Mouse (Mus musculus): ENCODE results near the gene Fam19a1. TPM values are rescaled to one million over a fixed set of nuclear protein-coding genes. Genes with fewer than 3 reads are reported as not detected.

Gene Fam19a1
- polyA plus RNA-seq, 1 experiment from 2014 or later = 37.3 TPM

GRCm38 (mm10) chr6:96593031-96593430 is 480.1 kb downstream of the Fam19a1 start:
- no peaks in the 10 kb centered on the region for H3K27me3 ChIP-seq (replicated peaks)
- 71% methylated on average over 1 of the region's 1 CpGs for WGBS
- H3K36me3 ChIP-seq = no peaks in the 10 kb centered on the region
- no peak overlapping the region for H3K27ac ChIP-seq (replicated peaks)
- no peak overlapping the region for H3K4me2 ChIP-seq
- no peak overlapping the region for H3K9ac ChIP-seq (replicated peaks)
- H3K4me1 ChIP-seq = no peaks in the 10 kb centered on the region
- H3K4me3 ChIP-seq (replicated peaks) = no peak overlapping the region
- H3K9me3 ChIP-seq (replicated peaks) = no peaks in the 10 kb centered on the region
- no peak for ATAC-seq (ENCODE audit: low FRiP score)

- ATAC-seq (ENCODE audit: low FRiP score) = no peak
- no peaks in the 10 kb centered on the region for H3K9me3 ChIP-seq (replicated peaks)
- H3K4me1 ChIP-seq = no peaks in the 10 kb centered on the region
- no peak overlapping the region for H3K27ac ChIP-seq (replicated peaks)
- no peaks in the 10 kb centered on the region for H3K27me3 ChIP-seq (replicated peaks)
- WGBS = 98% methylated on average over 10 of the region's 10 CpGs
- no peak overlapping the region for H3K4me2 ChIP-seq
- no peak overlapping the region for H3K9ac ChIP-seq (replicated peaks)
- no peaks in the 10 kb centered on the region for H3K36me3 ChIP-seq
- H3K4me3 ChIP-seq (replicated peaks) = no peak overlapping the region
These were observed 482.2 kb downstream of the Fam19a1 start for GRCm38 (mm10) chr6:96595201-96595600.

- H3K4me3 ChIP-seq (replicated peaks) = no peak overlapping the region
- no peak overlapping the region for H3K4me2 ChIP-seq
- H3K9ac ChIP-seq (replicated peaks) = no peak overlapping the region
- ATAC-seq (ENCODE audit: low FRiP score) = no peak
- H3K27me3 ChIP-seq (replicated peaks) = no peaks in the 10 kb centered on the region
- no peak overlapping the region for H3K27ac ChIP-seq (replicated peaks)
- no peaks in the 10 kb centered on the region for H3K9me3 ChIP-seq (replicated peaks)
- H3K4me1 ChIP-seq = no peaks in the 10 kb centered on the region
- 67% methylated on average over 1 of the region's 1 CpGs for WGBS
- H3K36me3 ChIP-seq = no peaks in the 10 kb centered on the region
These were observed 511.2 kb downstream of the Fam19a1 start for GRCm38 (mm10) chr6:96624196-96624595.

- Histone ChIP-seq H3K9ac (replicated peaks) (no peak overlapping the region), H3K9me3 (replicated peaks) (no peaks in the 10 kb centered on the region), H3K4me1 (no peaks in the 10 kb centered on the region), H3K36me3 (no peaks in the 10 kb centered on the region), H3K27ac (replicated peaks) (no peak overlapping the region), H3K27me3 (replicated peaks) (no peaks in the 10 kb centered on the region), H3K4me2 (no peak overlapping the region), H3K4me3 (replicated peaks) (no peak overlapping the region)
- no peak for ATAC-seq (ENCODE audit: low FRiP score)
- 45% methylated on average over 6 of the region's 6 CpGs for WGBS
These were observed 518.6 kb downstream of the Fam19a1 start for GRCm38 (mm10) chr6:96631518-96631917.

GRCm38 (mm10) chr6:96632243-96632642 is 519.3 kb downstream of the Fam19a1 start:
- no peak for ATAC-seq (ENCODE audit: low FRiP score)
- Histone ChIP-seq H3K4me2 (no peak overlapping the region), H3K9me3 (replicated peaks) (no peaks in the 10 kb centered on the region), H3K27ac (replicated peaks) (no peak overlapping the region), H3K27me3 (replicated peaks) (no peaks in the 10 kb centered on the region), H3K36me3 (no peaks in the 10 kb centered on the region), H3K4me3 (replicated peaks) (no peak overlapping the region), H3K4me1 (no peaks in the 10 kb centered on the region), H3K9ac (replicated peaks) (no peak overlapping the region)
- 73% methylated on average over 3 of the region's 3 CpGs for WGBS

GRCm38 (mm10) chr6:96635663-96636062 is 522.7 kb downstream of the Fam19a1 start:
- no peak overlapping the region for H3K4me2 ChIP-seq
- H3K36me3 ChIP-seq = no peaks in the 10 kb centered on the region
- no peak overlapping the region for H3K4me3 ChIP-seq (replicated peaks)
- WGBS = 82% methylated on average over 2 of the region's 2 CpGs
- no peak overlapping the region for H3K27ac ChIP-seq (replicated peaks)
- no peak overlapping the region for H3K9ac ChIP-seq (replicated peaks)
- no peaks in the 10 kb centered on the region for H3K9me3 ChIP-seq (replicated peaks)
- no peak for ATAC-seq (ENCODE audit: low FRiP score)
- no peaks in the 10 kb centered on the region for H3K27me3 ChIP-seq (replicated peaks)
- no peaks in the 10 kb centered on the region for H3K4me1 ChIP-seq

DNA sequence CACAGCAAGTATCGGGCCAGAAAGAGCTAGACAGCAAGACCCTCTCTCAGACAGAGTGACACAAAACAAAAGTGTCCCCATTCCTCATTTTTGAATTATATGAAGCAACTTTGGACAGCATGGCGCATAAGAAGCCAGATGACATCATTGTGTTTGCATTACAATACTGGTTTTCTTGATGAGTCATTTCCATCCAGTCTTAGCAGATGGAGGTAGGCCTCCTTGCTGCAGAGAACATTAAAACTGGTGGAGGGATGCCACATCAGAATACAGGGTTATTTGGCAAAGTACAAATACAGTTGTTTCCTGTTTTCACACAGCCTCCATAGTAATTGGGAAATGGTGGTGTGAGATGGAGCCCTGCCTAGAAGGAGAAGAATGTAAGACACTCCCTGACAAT is 535.8 kb downstream of the Fam19a1 start:
- ATAC-seq (ENCODE audit: low FRiP score) = no peak
- no peaks in the 10 kb centered on the region for H3K9me3 ChIP-seq (replicated peaks)

DNA sequence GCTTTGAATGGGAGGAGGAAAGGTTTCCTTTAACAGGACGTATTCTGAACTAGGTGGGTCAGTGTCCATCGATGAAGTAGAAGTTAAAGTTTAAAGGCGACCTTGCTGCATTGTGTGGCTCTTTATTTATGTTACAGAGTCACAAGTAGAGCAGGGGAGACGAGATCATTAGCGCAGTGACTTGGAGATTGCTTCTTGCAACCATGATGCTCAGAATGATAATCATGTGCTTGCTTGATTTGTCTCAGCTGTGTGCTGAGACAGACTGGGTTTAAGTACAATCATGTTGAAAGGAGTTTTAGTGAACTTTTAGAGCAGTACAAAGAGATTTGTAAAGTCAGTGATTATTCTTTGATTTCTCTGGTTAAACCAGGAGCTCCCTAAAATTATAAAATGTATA is 536.3 kb downstream of the Fam19a1 start:
- Histone ChIP-seq H3K9me3 (replicated peaks) (no peaks in the 10 kb centered on the region), H3K4me1 (no peaks in the 10 kb centered on the region), H3K27me3 (replicated peaks) (no peaks in the 10 kb centered on the region), H3K4me2 (no peak overlapping the region), H3K4me3 (replicated peaks) (no peak overlapping the region), H3K27ac (replicated peaks) (no peak overlapping the region), H3K9ac (replicated peaks) (no peak overlapping the region), H3K36me3 (no peaks in the 10 kb centered on the region)
- 88% methylated on average over 5 of the region's 5 CpGs for WGBS
- no peak for ATAC-seq (ENCODE audit: low FRiP score)

More for the DNA sequence above, 535.8 kb downstream of the Fam19a1 start:
- Histone ChIP-seq H3K4me1 (no peaks in the 10 kb centered on the region), H3K36me3 (no peaks in the 10 kb centered on the region), H3K4me3 (replicated peaks) (no peak overlapping the region), H3K27ac (replicated peaks) (no peak overlapping the region), H3K27me3 (replicated peaks) (no peaks in the 10 kb centered on the region), H3K4me2 (no peak overlapping the region), H3K9ac (replicated peaks) (no peak overlapping the region)
- 91% methylated on average over 2 of the region's 2 CpGs for WGBS

GRCm38 (mm10) chr6:96666311-96666710 is 553.4 kb downstream of the Fam19a1 start:
- Histone ChIP-seq H3K4me1 (no peaks in the 10 kb centered on the region), H3K4me2 (no peak overlapping the region), H3K4me3 (replicated peaks) (no peak overlapping the region), H3K9me3 (replicated peaks) (no peaks in the 10 kb centered on the region), H3K27ac (replicated peaks) (no peak overlapping the region), H3K27me3 (replicated peaks) (no peaks in the 10 kb centered on the region), H3K36me3 (no peaks in the 10 kb centered on the region), H3K9ac (replicated peaks) (no peak overlapping the region)
- 96% methylated on average over 1 of the region's 1 CpGs for WGBS
- no peak for ATAC-seq (ENCODE audit: low FRiP score)

DNA sequence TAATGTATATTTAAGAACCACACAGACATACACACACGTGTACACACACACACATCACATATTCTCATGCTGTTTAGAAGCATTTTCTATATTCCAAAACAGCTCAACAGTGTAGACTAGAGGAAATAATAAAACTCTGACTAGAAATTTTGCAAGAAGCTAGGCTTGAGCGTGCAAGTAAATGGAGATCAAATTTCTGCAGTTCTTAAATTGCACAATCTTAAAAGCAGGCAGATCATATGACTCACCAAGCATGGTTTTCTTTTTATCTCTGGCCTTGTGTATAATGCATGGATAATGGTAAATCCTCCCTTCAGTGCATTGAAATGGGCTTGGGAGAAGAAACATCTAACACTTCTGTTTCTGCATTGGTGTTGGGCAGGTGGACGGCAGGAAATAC is 564.9 kb downstream of the Fam19a1 start:
- no peak overlapping the region for H3K4me2 ChIP-seq
- no peak overlapping the region for H3K4me3 ChIP-seq (replicated peaks)
- no peaks in the 10 kb centered on the region for H3K9me3 ChIP-seq (replicated peaks)
- H3K27ac ChIP-seq (replicated peaks) = no peak overlapping the region
- ATAC-seq (ENCODE audit: low FRiP score) = no peak
- 82% methylated on average over 3 of the region's 3 CpGs for WGBS
- H3K27me3 ChIP-seq (replicated peaks) = no peaks in the 10 kb centered on the region
- H3K9ac ChIP-seq (replicated peaks) = no peak overlapping the region
- H3K36me3 ChIP-seq = no peaks in the 10 kb centered on the region
- H3K4me1 ChIP-seq = no peaks in the 10 kb centered on the region

Other genes starting within 250 kb of the Fam19a1 start
- 0.13 and 0.17 TPM in 2 replicates for gene 1700123L14Rik, start 53.1 kb downstream of the Fam19a1 start, polyA plus RNA-seq (2015; fragmentation: Nextera tagmentation; extraction: Ambion mirVana)